ENCODE assay signal across 12 mouse cellular contexts in the genomic region with DNA sequence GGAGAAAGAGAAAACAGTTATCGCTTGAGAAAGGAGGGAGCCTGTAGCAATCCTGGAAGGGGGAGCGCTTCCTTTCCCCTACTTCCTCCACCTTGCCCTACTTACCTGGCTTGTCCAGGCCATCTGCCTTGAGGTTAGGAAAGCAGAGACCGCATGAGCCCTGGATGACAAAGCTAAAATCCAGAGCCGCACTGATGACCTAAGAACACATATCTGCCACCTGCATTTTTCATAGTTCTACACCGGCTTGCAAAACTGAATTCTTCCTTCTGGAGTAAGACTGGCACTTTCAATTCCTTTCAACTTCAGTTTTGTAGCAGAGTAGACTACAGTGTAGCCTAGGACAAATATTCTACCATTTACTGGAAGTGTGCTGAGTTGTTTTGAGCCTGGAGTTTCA. TPM values are rescaled to one million over a fixed set of nuclear protein-coding genes. Genes with fewer than 3 reads are reported as not detected.
DNase-seq lines count a peak whose midpoint lies in the region; ATAC-seq and TF ChIP-seq lines count a peak whose summit lies in the region.
"Had no signal": no experiment of that assay in that cellular context is flagged by ENCODE, and none has a peak within 500 bp of the region (broad histone marks: within the 10 kb centered on the region; RNA-seq: fewer than 3 reads in every experiment).

No protein-coding gene starts in this region.

- TF ChIP-seq CTCF in liver, postnatal 0 days (IDR thresholded peaks at IDR 0.05; ENCODE audit: low read depth) = no peak

- H3K4me1 ChIP-seq in forebrain, embryonic 11.5 days (replicated peaks; ENCODE audit: control insufficient read depth, insufficient read depth, low read length) = peaks cover 7% of the 10 kb centered on the region; the same call in 1 of the 2 replicates
- peaks cover 25% of the 10 kb centered on the region for H3K4me1 ChIP-seq in forebrain, embryonic 16.5 days (replicated peaks; ENCODE audit: control insufficient read depth, insufficient read depth, low read length)
- peaks cover 22% of the 10 kb centered on the region for H3K4me1 ChIP-seq in liver, embryonic 11.5 days (replicated peaks; ENCODE audit: control insufficient read depth, insufficient read depth, low read length)
- peaks cover 31% of the 10 kb centered on the region for H3K4me1 ChIP-seq in forebrain, embryonic 13.5 days
- peaks cover 32% of the 10 kb centered on the region for H3K4me1 ChIP-seq in liver, postnatal 0 days (ENCODE audit: insufficient read depth)

- H3K4me2 ChIP-seq in forebrain, embryonic 11.5 days (ENCODE audit: low read depth, low read length, severe bottlenecking) = peak overlapping the region; percentile 55; the same call in 1 of the 2 replicates
- H3K4me2 ChIP-seq in forebrain, embryonic 16.5 days (ENCODE audit: low read length) = no peak overlapping the region
- H3K4me2 ChIP-seq in liver, embryonic 11.5 days = peak overlapping the region; percentile 98
- H3K4me2 ChIP-seq in forebrain, embryonic 13.5 days = 0 out of 2 replicates have a peak overlapping the region, but pooled peaks have one; percentile 73
- H3K4me2 ChIP-seq in liver, postnatal 0 days (ENCODE audit: low read depth, low read length) = peak overlapping the region; percentile 92

- H3K9ac ChIP-seq in forebrain, embryonic 11.5 days (ENCODE audit: low read length) = no peak overlapping the region
- no peak overlapping the region for H3K9ac ChIP-seq in forebrain, embryonic 16.5 days (replicated peaks; ENCODE audit: low read depth, low read length)
- peak overlapping the region; percentile 99 for H3K9ac ChIP-seq in liver, embryonic 11.5 days (ENCODE audit: low read depth, low read length)
- H3K9ac ChIP-seq in forebrain, embryonic 13.5 days = no peak overlapping the region
- no peak overlapping the region for H3K9ac ChIP-seq in liver, postnatal 0 days (replicated peaks)

- DNase-seq in forebrain, embryonic 11.5 days (ENCODE audit: low spot score) = no peak
- no peak for DNase-seq in liver, embryonic 11.5 days (ENCODE audit: low spot score)
- no peak for DNase-seq in liver
- no peak for DNase-seq in liver, postnatal 0 days
- no peak for DNase-seq in urinary bladder, adult 2 months (ENCODE audit: low spot score)
- DNase-seq in layer of hippocampus, postnatal 10 days (ENCODE audit: low spot score in 2 of 2) = no peak

- H3K27ac ChIP-seq in forebrain, embryonic 11.5 days (ENCODE audit: low read depth, low read length) = no peak overlapping the region
- no peak overlapping the region for H3K27ac ChIP-seq in forebrain, embryonic 16.5 days (ENCODE audit: low read length)
- 0 out of 2 replicates have a peak overlapping the region, but pooled peaks have one; percentile 15 for H3K27ac ChIP-seq in liver, embryonic 11.5 days (ENCODE audit: low read depth, low read length)
- no peak overlapping the region for H3K27ac ChIP-seq in forebrain, embryonic 13.5 days
- no peak overlapping the region for H3K27ac ChIP-seq in liver, postnatal 0 days (ENCODE audit: low read depth)

- no peak for TF ChIP-seq EP300 in liver, postnatal 0 days (IDR thresholded peaks at IDR 0.05; ENCODE audit: low read depth)

- ATAC-seq in forebrain, embryonic 11.5 days (replicated peaks; ENCODE audit: low FRiP score) = no peak
- no peak for ATAC-seq in forebrain, embryonic 16.5 days
- no peak for ATAC-seq in liver, embryonic 11.5 days (replicated peaks; ENCODE audit: low FRiP score)
- no peak for ATAC-seq in forebrain, embryonic 13.5 days
- no peak for ATAC-seq in liver, postnatal 0 days

- no peaks in the 10 kb centered on the region for H3K27me3 ChIP-seq in forebrain, embryonic 11.5 days (ENCODE audit: control insufficient read depth, insufficient read depth, low read length)
- H3K27me3 ChIP-seq in forebrain, embryonic 16.5 days (replicated peaks; ENCODE audit: control insufficient read depth, insufficient read depth, low read length) = no peaks in the 10 kb centered on the region
- no peaks in the 10 kb centered on the region for H3K27me3 ChIP-seq in liver, embryonic 11.5 days (replicated peaks; ENCODE audit: control insufficient read depth, insufficient read depth, low read length)
- H3K27me3 ChIP-seq in forebrain, embryonic 13.5 days = no peaks in the 10 kb centered on the region
- no peaks in the 10 kb centered on the region for H3K27me3 ChIP-seq in liver, postnatal 0 days (ENCODE audit: insufficient read depth, low read length)

- H3K36me3 ChIP-seq in forebrain, embryonic 11.5 days (ENCODE audit: control insufficient read depth, insufficient read depth, low read length) = peaks cover 4% of the 10 kb centered on the region; the same call in 1 of the 2 replicates
- peaks cover 6% of the 10 kb centered on the region; the same call in 1 of the 2 replicates for H3K36me3 ChIP-seq in forebrain, embryonic 16.5 days (ENCODE audit: control insufficient read depth, insufficient read depth)
- H3K36me3 ChIP-seq in liver, embryonic 11.5 days (ENCODE audit: control insufficient read depth, insufficient read depth, low read length) = peaks cover 16% of the 10 kb centered on the region
- H3K36me3 ChIP-seq in forebrain, embryonic 13.5 days (ENCODE audit: poor library complexity, severe bottlenecking) = peaks cover 16% of the 10 kb centered on the region
- peaks cover 7% of the 10 kb centered on the region for H3K36me3 ChIP-seq in liver, postnatal 0 days (replicated peaks; ENCODE audit: insufficient read depth, low read length)

- WGBS in forebrain, embryonic 11.5 days = 83% methylated on average over 5 of the region's 5 CpGs
- WGBS in forebrain, embryonic 16.5 days = 82% methylated on average over 5 of the region's 5 CpGs
- WGBS in liver, embryonic 11.5 days = 68% methylated on average over 5 of the region's 5 CpGs
- WGBS in forebrain, embryonic 13.5 days = 84% methylated on average over 5 of the region's 5 CpGs
- WGBS in liver, postnatal 0 days (ENCODE audit: insufficient replicate concordance) = 67% methylated on average over 5 of the region's 5 CpGs

- no peak overlapping the region for H3K4me3 ChIP-seq in forebrain, embryonic 11.5 days (ENCODE audit: low read depth, low read length)
- no peak overlapping the region for H3K4me3 ChIP-seq in forebrain, embryonic 16.5 days (replicated peaks; ENCODE audit: low read length)
- peak overlapping the region; percentile 100; the same call in 1 of the 2 replicates for H3K4me3 ChIP-seq in liver, embryonic 11.5 days (ENCODE audit: low read depth, low read length)
- H3K4me3 ChIP-seq in forebrain, embryonic 13.5 days = peak overlapping the region; percentile 99; the same call in 1 of the 2 replicates
- H3K4me3 ChIP-seq in liver, postnatal 0 days (ENCODE audit: low read depth, low read length) = no peak overlapping the region

- no peaks in the 10 kb centered on the region for H3K9me3 ChIP-seq in forebrain, embryonic 11.5 days (ENCODE audit: control insufficient read depth, low read length)
- no peaks in the 10 kb centered on the region for H3K9me3 ChIP-seq in forebrain, embryonic 16.5 days (ENCODE audit: control insufficient read depth, low read length)
- no peaks in the 10 kb centered on the region for H3K9me3 ChIP-seq in liver, embryonic 11.5 days (ENCODE audit: control insufficient read depth, low read length)
- H3K9me3 ChIP-seq in forebrain, embryonic 13.5 days (replicated peaks) = no peaks in the 10 kb centered on the region
- H3K9me3 ChIP-seq in liver, postnatal 0 days (ENCODE audit: low read length) = no peaks in the 10 kb centered on the region

RNA-seq across cellular contexts. Expression of a gene that starts 0.9 kb away (rescaled TPM):
- 178 and 183 TPM in 2 replicates for polyA plus RNA-seq in forebrain, embryonic 11.5 days (2014; fragmentation: Nextera tagmentation; extraction: Ambion mirVana)
- 89.7 and 96.6 TPM in 2 replicates for polyA plus RNA-seq in forebrain, embryonic 16.5 days (2015; fragmentation: Nextera tagmentation; extraction: Ambion mirVana)
- 165 and 175 TPM in 2 replicates for polyA plus RNA-seq in liver, embryonic 11.5 days (2014; fragmentation: Nextera tagmentation; extraction: Ambion mirVana)
- polyA plus RNA-seq in forebrain, embryonic 13.5 days (2015; fragmentation: Nextera tagmentation; extraction: Ambion mirVana) = 109 and 114 TPM in 2 replicates
- polyA plus RNA-seq in liver, postnatal 0 days (2015; fragmentation: Nextera tagmentation; extraction: Ambion mirVana) = 36.5 and 36.7 TPM in 2 replicates
- polyA plus RNA-seq in urinary bladder, adult 2 months (2012; rRNA removed) = 40.5 and 48.2 TPM in 2 replicates
- total RNA-seq in layer of hippocampus, postnatal 10 days (2021) = 10 to 100 TPM; 43.6 to 50.7 TPM

RNA-seq across cellular contexts. Expression of a gene that starts 32.7 kb away (rescaled TPM):
- not detected in 2 replicates for polyA plus RNA-seq in forebrain, embryonic 11.5 days (2014; fragmentation: Nextera tagmentation; extraction: Ambion mirVana)
- not detected in 2 replicates for polyA plus RNA-seq in forebrain, embryonic 16.5 days (2015; fragmentation: Nextera tagmentation; extraction: Ambion mirVana)
- polyA plus RNA-seq in liver, embryonic 11.5 days (2014; fragmentation: Nextera tagmentation; extraction: Ambion mirVana) = not detected in 2 replicates
- not detected in 2 replicates for polyA plus RNA-seq in forebrain, embryonic 13.5 days (2015; fragmentation: Nextera tagmentation; extraction: Ambion mirVana)
- polyA plus RNA-seq in liver, postnatal 0 days (2015; fragmentation: Nextera tagmentation; extraction: Ambion mirVana) = not detected in 2 replicates
- polyA plus RNA-seq in urinary bladder, adult 2 months (2012; rRNA removed) = not detected in 2 replicates
- total RNA-seq in layer of hippocampus, postnatal 10 days (2021) = not detected
- total RNA-seq: hematopoietic stem cell, adult 5-6 weeks; layer of hippocampus, adult 18-20 months had no signal
- polyA plus RNA-seq: brain, embryonic 14.5 days; limb, embryonic 14.5 days had no signal

RNA-seq across cellular contexts. Expression of a gene that starts 48.9 kb away (rescaled TPM):
- polyA plus RNA-seq in forebrain, embryonic 11.5 days (2014; fragmentation: Nextera tagmentation; extraction: Ambion mirVana) = not detected in 2 replicates
- not detected in 2 replicates for polyA plus RNA-seq in forebrain, embryonic 16.5 days (2015; fragmentation: Nextera tagmentation; extraction: Ambion mirVana)
- polyA plus RNA-seq in liver, embryonic 11.5 days (2014; fragmentation: Nextera tagmentation; extraction: Ambion mirVana) = not detected in 2 replicates
- polyA plus RNA-seq in forebrain, embryonic 13.5 days (2015; fragmentation: Nextera tagmentation; extraction: Ambion mirVana) = not detected in 2 replicates
- not detected in 2 replicates for polyA plus RNA-seq in liver, postnatal 0 days (2015; fragmentation: Nextera tagmentation; extraction: Ambion mirVana)
- polyA plus RNA-seq in urinary bladder, adult 2 months (2012; rRNA removed) = not detected in 2 replicates
- not detected for total RNA-seq in layer of hippocampus, postnatal 10 days (2021)
- total RNA-seq: hematopoietic stem cell, adult 5-6 weeks; layer of hippocampus, adult 18-20 months had no signal
- polyA plus RNA-seq: brain, embryonic 14.5 days; limb, embryonic 14.5 days had no signal

Comparison
In these comparisons a context has a peak if more than half of its experiments do, and no peak if none do; other contexts are left out.
1. H3K4me3 ChIP-seq: peak in liver, embryonic 11.5 days (single experiment) and forebrain, embryonic 13.5 days (single experiment); none in forebrain, embryonic 11.5 days (single experiment), forebrain, embryonic 16.5 days (single experiment) and liver, postnatal 0 days (single experiment).